Mouse (Mus musculus): ENCODE results near the gene Tmem151a. TPM values are rescaled to one million over a fixed set of nuclear protein-coding genes. Genes with fewer than 3 reads are reported as not detected.

The Tmem151a gene
- polyA plus RNA-seq, 1 experiment from 2014 or later = 8.3 TPM

GRCm38 (mm10) chr19:5073028-5073427 lies 12.3 kb downstream of the Tmem151a start:
- H3K4me3 ChIP-seq (replicated peaks; ENCODE audit: low read depth, low read length) = no peak overlapping the region
- H3K4me1 ChIP-seq (ENCODE audit: control insufficient read depth, insufficient read depth, low read length) = peaks cover 24% of the 10 kb centered on the region
- ATAC-seq (ENCODE audit: low FRiP score, low TSS enrichment) (no peak; the same call in 1 of the 2 replicates), DNase-seq (peak; percentile 87)
- peaks cover 22% of the 10 kb centered on the region for H3K27me3 ChIP-seq (ENCODE audit: control insufficient read depth, insufficient read depth, low read length)
- WGBS = 1% methylated on average over 15 of the region's 15 CpGs
- H3K9ac ChIP-seq (replicated peaks; ENCODE audit: low read length) = no peak overlapping the region
- peak overlapping the region; percentile 69 for H3K4me2 ChIP-seq (ENCODE audit: low read length)
- H3K27ac ChIP-seq (replicated peaks; ENCODE audit: low read depth, low read length) = no peak overlapping the region
- H3K9me3 ChIP-seq (ENCODE audit: control insufficient read depth, low read length) = no peaks in the 10 kb centered on the region
- no peaks in the 10 kb centered on the region for H3K36me3 ChIP-seq (ENCODE audit: control insufficient read depth, insufficient read depth, low read length)

GRCm38 (mm10) chr19:5072389-5073019 lies 12.8 kb downstream of the Tmem151a start:
- Histone ChIP-seq H3K9me3 (ENCODE audit: control insufficient read depth, low read length) (no peaks in the 10 kb centered on the region), H3K4me2 (ENCODE audit: low read length) (peak overlapping the region; percentile 69), H3K9ac (replicated peaks; ENCODE audit: low read length) (no peak overlapping the region), H3K4me1 (ENCODE audit: control insufficient read depth, insufficient read depth, low read length) (peaks cover 29% of the 10 kb centered on the region), H3K36me3 (ENCODE audit: control insufficient read depth, insufficient read depth, low read length) (no peaks in the 10 kb centered on the region), H3K27me3 (ENCODE audit: control insufficient read depth, insufficient read depth, low read length) (peaks cover 26% of the 10 kb centered on the region), H3K4me3 (replicated peaks; ENCODE audit: low read depth, low read length) (peak overlapping the region; percentile 41), H3K27ac (replicated peaks; ENCODE audit: low read depth, low read length) (no peak overlapping the region)
- peak; percentile 9; the same call in 1 of the 2 replicates for ATAC-seq (ENCODE audit: low FRiP score, low TSS enrichment)
- peak; percentile 55 for DNase-seq
- 3% methylated on average over 20 of the region's 20 CpGs for WGBS

GRCm38 (mm10) chr19:5071545-5072369 lies 13.6 kb downstream of the Tmem151a start:
- Histone ChIP-seq H3K27me3 (ENCODE audit: control insufficient read depth, insufficient read depth, low read length) (peaks cover 33% of the 10 kb centered on the region), H3K4me2 (ENCODE audit: low read length) (peak overlapping the region; percentile 69), H3K4me1 (ENCODE audit: control insufficient read depth, insufficient read depth, low read length) (peaks cover 31% of the 10 kb centered on the region), H3K36me3 (ENCODE audit: control insufficient read depth, insufficient read depth, low read length) (no peaks in the 10 kb centered on the region), H3K27ac (replicated peaks; ENCODE audit: low read depth, low read length) (0 out of 2 replicates have a peak overlapping the region, but pooled peaks have one; percentile 26), H3K4me3 (replicated peaks; ENCODE audit: low read depth, low read length) (peak overlapping the region; percentile 41), H3K9me3 (ENCODE audit: control insufficient read depth, low read length) (no peaks in the 10 kb centered on the region), H3K9ac (replicated peaks; ENCODE audit: low read length) (peak overlapping the region; percentile 47)
- DNase-seq (peak; percentile 85), ATAC-seq (ENCODE audit: low FRiP score, low TSS enrichment) (peak; percentile 86)
- WGBS = under 1% methylated on average over 40 of the region's 40 CpGs

- Histone ChIP-seq H3K9ac (replicated peaks; ENCODE audit: low read length) (peak overlapping the region; percentile 47), H3K9me3 (ENCODE audit: control insufficient read depth, low read length) (no peaks in the 10 kb centered on the region), H3K27ac (replicated peaks; ENCODE audit: low read depth, low read length) (0 out of 2 replicates have a peak overlapping the region, but pooled peaks have one; percentile 26), H3K36me3 (ENCODE audit: control insufficient read depth, insufficient read depth, low read length) (no peaks in the 10 kb centered on the region), H3K4me3 (replicated peaks; ENCODE audit: low read depth, low read length) (peak overlapping the region; percentile 41), H3K4me2 (ENCODE audit: low read length) (peak overlapping the region; percentile 69), H3K27me3 (ENCODE audit: control insufficient read depth, insufficient read depth, low read length) (peaks cover 33% of the 10 kb centered on the region), H3K4me1 (ENCODE audit: control insufficient read depth, insufficient read depth, low read length) (peaks cover 31% of the 10 kb centered on the region)
- no peak for ATAC-seq (ENCODE audit: low FRiP score, low TSS enrichment)
- DNase-seq = no peak
- WGBS = 9% methylated on average over 11 of the region's 11 CpGs
Observed at GRCm38 (mm10) chr19:5071077-5071476, 14.3 kb downstream of the Tmem151a start.

GRCm38 (mm10) chr19:5069978-5070377 lies 15.4 kb downstream of the Tmem151a start:
- peaks cover 33% of the 10 kb centered on the region for H3K27me3 ChIP-seq (ENCODE audit: control insufficient read depth, insufficient read depth, low read length)
- no peak overlapping the region for H3K9ac ChIP-seq (replicated peaks; ENCODE audit: low read length)
- no peaks in the 10 kb centered on the region for H3K9me3 ChIP-seq (ENCODE audit: control insufficient read depth, low read length)
- peaks cover 31% of the 10 kb centered on the region for H3K4me1 ChIP-seq (ENCODE audit: control insufficient read depth, insufficient read depth, low read length)
- no peak overlapping the region for H3K4me2 ChIP-seq (ENCODE audit: low read length)
- DNase-seq (no peak), ATAC-seq (ENCODE audit: low FRiP score, low TSS enrichment) (no peak)
- 88% methylated on average over 7 of the region's 7 CpGs for WGBS
- no peak overlapping the region for H3K27ac ChIP-seq (replicated peaks; ENCODE audit: low read depth, low read length)
- no peak overlapping the region for H3K4me3 ChIP-seq (replicated peaks; ENCODE audit: low read depth, low read length)
- no peaks in the 10 kb centered on the region for H3K36me3 ChIP-seq (ENCODE audit: control insufficient read depth, insufficient read depth, low read length)

GRCm38 (mm10) chr19:5069486-5069885 lies 15.8 kb downstream of the Tmem151a start:
- no peak for DNase-seq

GRCm38 (mm10) chr19:5068570-5069234 lies 16.6 kb downstream of the Tmem151a start:
- Histone ChIP-seq H3K36me3 (ENCODE audit: control insufficient read depth, insufficient read depth, low read length) (no peaks in the 10 kb centered on the region), H3K4me1 (ENCODE audit: control insufficient read depth, insufficient read depth, low read length) (peaks cover 31% of the 10 kb centered on the region), H3K4me3 (replicated peaks; ENCODE audit: low read depth, low read length) (peak overlapping the region; percentile 33), H3K27me3 (ENCODE audit: control insufficient read depth, insufficient read depth, low read length) (peaks cover 33% of the 10 kb centered on the region), H3K4me2 (ENCODE audit: low read length) (peak overlapping the region; percentile 72), H3K9me3 (ENCODE audit: control insufficient read depth, low read length) (no peaks in the 10 kb centered on the region), H3K27ac (replicated peaks; ENCODE audit: low read depth, low read length) (no peak overlapping the region), H3K9ac (replicated peaks; ENCODE audit: low read length) (peak overlapping the region; percentile 57; the same call in 1 of the 2 replicates)
- ATAC-seq (ENCODE audit: low FRiP score, low TSS enrichment) (no peak), DNase-seq (no peak)
- WGBS = 37% methylated on average over 21 of the region's 21 CpGs

More at GRCm38 (mm10) chr19:5069486-5069885, 15.8 kb downstream of the Tmem151a start:
- Histone ChIP-seq H3K9me3 (ENCODE audit: control insufficient read depth, low read length) (no peaks in the 10 kb centered on the region), H3K9ac (replicated peaks; ENCODE audit: low read length) (no peak overlapping the region), H3K27me3 (ENCODE audit: control insufficient read depth, insufficient read depth, low read length) (peaks cover 33% of the 10 kb centered on the region), H3K4me1 (ENCODE audit: control insufficient read depth, insufficient read depth, low read length) (peaks cover 31% of the 10 kb centered on the region), H3K27ac (replicated peaks; ENCODE audit: low read depth, low read length) (no peak overlapping the region), H3K4me2 (ENCODE audit: low read length) (no peak overlapping the region), H3K4me3 (replicated peaks; ENCODE audit: low read depth, low read length) (no peak overlapping the region), H3K36me3 (ENCODE audit: control insufficient read depth, insufficient read depth, low read length) (no peaks in the 10 kb centered on the region)
- 85% methylated on average over 5 of the region's 5 CpGs for WGBS
- ATAC-seq (ENCODE audit: low FRiP score, low TSS enrichment) = no peak

GRCm38 (mm10) chr19:5067867-5068569 lies 17.3 kb downstream of the Tmem151a start, which contains the start of gene Cd248:
Gene Cd248, plus strand, starts transcription at chr19:5068078.
- Histone ChIP-seq H3K27ac (replicated peaks; ENCODE audit: low read depth, low read length) (no peak within 1 kb of the TSS), H3K4me1 (ENCODE audit: control insufficient read depth, insufficient read depth, low read length) (peaks cover 31% of the 10 kb centered on the region), H3K4me2 (ENCODE audit: low read length) (peak within 1 kb of the TSS; percentile 72), H3K36me3 (ENCODE audit: control insufficient read depth, insufficient read depth, low read length) (no peaks in the 10 kb centered on the region), H3K27me3 (ENCODE audit: control insufficient read depth, insufficient read depth, low read length) (peaks cover 33% of the 10 kb centered on the region), H3K9me3 (ENCODE audit: control insufficient read depth, low read length) (no peaks in the 10 kb centered on the region), H3K9ac (replicated peaks; ENCODE audit: low read length) (peak within 1 kb of the TSS; percentile 57), H3K4me3 (replicated peaks; ENCODE audit: low read depth, low read length) (peak within 1 kb of the TSS; percentile 33)
- 2% methylated on average over 56 of the region's 56 CpGs for WGBS
- ATAC-seq (ENCODE audit: low FRiP score, low TSS enrichment) = no peak
- DNase-seq = peak; percentile 69

Measured in midbrain, embryonic 14.5 days (tissue).